Mouse (Mus musculus): Measurements from ENCODE around the gene Gpc3.
"Not testable (repeated sequence)": the region's sequence is repeated elsewhere in the genome, so short reads cannot be mapped to it uniquely, and the experiment has no call there.

Gene Gpc3

DNA sequence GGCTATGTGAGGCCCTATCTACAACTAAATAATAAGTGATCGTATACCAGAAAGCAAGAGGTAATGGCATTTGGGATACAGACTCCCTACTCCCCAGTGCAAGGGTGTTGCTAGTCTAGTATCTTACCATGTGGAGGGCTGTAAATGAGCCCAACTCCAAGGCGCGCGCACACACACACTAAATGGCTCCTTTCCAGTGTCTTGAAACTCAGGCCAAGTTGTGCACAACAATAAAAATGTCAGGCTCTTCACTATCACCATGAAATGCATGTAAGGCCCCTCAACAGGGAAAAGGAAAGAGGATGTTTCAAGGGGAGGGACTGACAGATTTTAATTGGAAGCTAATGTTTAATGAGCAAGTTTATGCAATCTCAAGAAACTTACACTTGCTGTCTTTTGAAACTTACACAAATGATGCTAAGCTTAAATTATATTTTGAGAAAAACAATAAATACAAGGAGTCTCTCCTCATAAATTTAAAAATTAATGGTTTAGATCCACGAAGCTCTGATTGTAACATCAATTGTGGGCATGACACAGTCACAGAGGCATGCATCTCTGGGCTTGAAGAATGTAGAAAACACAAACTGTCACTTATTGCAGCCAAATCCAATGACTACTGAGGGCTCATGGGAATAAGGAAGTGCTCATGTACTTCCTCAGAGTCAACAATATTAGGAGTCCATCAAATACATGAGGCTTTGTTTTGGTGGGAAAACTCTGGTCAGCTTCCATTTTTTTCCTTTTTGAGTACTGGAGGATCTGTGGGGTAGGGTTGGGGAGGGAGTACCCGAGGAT lies 332.4 kb downstream of the Gpc3 start:
- DNase-seq (ENCODE audit: low spot score in 2 of 2): no peak

DNA sequence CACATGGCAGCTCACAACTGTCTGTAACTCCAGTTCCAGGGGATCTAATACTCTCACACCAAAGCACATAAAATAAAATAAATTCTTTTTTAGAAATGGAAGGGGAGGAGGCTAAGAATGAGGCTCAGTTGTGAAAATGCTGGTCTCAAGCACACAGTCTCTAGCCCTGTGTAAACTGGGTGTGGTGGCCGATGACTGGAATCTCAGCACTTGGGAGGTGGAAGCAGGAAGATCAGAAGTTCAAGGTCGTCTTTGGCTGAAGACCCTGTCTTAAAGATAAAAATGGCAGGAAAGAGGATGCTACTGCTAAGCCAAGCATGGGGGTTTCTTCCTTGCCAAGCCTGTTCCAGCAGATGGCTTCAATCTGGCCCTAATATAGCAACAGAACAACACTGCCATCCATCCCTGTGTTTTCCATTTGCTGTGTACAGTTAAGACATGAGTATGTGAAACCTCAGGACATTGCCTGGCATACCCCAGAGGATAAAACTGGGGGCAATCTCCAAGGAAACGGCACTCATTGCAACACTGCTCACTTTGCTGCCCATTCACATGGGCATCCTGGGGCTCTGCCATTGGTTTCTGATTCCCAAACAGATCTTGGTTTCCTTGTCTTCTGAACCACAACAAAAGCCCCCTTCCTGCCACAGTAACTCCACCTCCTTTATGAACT lies 334.9 kb downstream of the Gpc3 start:
- DNase-seq (ENCODE audit: low spot score in 2 of 2): no peak

DNA sequence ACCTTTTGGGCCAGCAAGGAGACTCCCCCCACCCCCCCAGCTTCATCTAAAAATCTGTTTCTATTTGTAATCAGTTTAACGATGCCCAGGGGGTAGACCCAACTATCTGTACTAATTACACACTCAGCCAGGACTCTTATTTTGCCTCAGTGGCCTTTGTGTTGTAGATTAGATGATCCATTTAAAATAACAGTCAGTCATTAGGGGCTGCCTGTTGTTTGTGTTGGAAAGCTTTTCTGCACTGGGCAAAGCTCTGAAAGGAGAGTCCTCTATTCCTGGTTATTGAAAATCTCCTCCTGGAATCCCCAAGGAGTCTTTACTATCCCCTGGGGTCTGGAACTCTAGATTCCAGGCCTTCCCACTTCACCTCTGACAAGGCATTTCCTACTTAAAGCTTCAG lies 336.2 kb downstream of the Gpc3 start:
- no peak for DNase-seq (ENCODE audit: low spot score in 2 of 2)

DNA sequence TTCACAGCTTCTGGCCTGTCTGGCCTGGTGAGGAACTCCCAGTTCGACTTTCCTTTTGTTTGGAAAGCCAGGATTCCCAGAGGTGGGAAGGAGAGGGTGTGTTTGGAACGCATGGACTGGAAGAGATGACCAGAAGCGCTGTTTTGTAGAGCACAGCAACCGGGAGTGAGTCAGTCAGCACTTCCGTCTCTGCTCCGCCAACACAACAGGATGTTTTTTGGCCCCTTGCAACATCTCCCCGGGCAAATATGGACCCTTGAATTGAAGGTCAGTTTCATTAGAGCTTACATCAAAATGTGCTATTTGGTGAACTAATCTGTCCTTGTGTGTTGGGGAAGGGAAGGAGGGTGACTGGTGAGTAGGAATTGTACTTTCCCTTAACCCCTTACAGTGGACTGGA lies 340.7 kb downstream of the Gpc3 start:
- DNase-seq (ENCODE audit: low spot score in 2 of 2): no peak

DNA sequence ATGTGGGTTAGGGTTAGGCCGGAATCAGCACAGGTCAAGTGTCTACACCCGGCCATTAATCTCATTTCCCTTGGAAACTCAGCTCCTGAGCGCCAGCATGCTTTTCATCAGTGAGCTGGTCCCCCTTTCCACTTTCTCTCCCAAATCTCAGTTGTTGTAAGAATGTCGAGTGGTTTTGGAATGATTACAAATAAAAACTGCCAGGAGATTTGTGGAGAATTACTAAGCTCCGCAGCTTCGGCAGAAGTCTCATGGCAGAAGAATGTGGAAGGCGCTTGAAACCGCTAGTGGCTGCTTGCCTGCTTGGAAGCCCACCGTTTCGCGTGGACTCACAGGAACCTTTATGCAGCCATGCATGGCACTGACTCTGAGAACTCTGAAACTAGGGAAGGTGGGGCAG lies 351.8 kb downstream of the Gpc3 start:
- DNase-seq (ENCODE audit: low spot score in 2 of 2): no peak

DNA sequence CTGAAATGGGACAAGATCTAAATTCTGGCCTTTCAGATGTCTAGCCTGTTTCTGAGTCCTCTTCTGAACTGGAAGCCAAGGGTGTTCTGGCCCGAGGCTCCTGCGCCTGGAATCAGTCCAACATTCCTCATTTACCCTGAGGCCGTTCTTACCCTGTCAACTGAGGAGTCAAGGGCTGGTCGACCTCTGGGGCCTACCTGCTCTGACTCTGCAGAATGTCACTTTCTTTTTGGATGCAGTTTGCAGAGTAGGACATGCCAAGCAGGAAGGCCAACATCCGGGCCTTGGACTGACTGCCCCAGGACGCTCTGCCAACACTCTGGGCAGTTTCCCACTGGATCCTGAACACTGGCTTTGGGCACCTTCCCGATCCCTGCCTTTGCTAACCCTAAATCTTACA lies 352.2 kb downstream of the Gpc3 start:
- DNase-seq (ENCODE audit: low spot score in 2 of 2): no peak

DNA sequence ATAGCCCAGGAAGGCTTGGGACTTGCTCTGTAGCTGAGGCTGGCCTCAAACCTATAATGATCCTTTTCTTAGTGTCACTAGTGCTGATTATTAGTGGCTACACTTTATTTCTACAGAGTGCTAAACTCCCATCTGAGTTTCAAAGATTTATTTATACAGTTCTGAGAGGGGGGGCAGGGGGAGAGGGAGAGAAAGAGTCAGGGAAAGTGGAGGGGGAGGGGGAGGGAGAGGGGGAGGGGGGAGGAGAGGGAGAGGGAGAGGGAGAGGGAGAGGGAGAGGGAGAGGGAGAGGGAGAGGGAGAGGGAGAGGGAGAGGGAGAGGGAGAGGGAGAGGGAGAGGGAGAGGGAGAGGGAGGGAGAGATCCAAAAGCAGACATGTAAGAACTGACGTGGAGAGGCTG lies 354.0 kb downstream of the Gpc3 start:
- DNase-seq (ENCODE audit: low spot score in 2 of 2): not testable (repeated sequence)

DNA sequence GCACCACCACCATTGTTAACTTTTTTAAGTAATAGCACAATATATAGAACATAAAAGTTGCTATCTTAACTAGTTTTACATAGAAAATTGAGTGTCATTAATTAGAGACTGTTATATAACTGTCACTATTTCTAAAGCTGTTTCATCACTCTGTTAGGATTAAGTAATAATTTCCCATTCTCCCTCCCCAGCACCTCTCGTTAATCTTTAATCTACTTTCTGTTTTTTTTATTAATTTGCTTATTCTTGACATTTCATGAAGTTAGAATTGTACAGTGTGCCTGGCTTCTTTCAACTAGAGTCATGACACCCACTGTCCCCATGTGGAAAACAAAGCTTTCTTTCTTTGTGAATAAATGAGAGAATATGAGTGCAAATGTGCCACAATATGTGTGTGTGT lies 359.2 kb downstream of the Gpc3 start:
- DNase-seq (ENCODE audit: low spot score in 2 of 2): no peak

DNA sequence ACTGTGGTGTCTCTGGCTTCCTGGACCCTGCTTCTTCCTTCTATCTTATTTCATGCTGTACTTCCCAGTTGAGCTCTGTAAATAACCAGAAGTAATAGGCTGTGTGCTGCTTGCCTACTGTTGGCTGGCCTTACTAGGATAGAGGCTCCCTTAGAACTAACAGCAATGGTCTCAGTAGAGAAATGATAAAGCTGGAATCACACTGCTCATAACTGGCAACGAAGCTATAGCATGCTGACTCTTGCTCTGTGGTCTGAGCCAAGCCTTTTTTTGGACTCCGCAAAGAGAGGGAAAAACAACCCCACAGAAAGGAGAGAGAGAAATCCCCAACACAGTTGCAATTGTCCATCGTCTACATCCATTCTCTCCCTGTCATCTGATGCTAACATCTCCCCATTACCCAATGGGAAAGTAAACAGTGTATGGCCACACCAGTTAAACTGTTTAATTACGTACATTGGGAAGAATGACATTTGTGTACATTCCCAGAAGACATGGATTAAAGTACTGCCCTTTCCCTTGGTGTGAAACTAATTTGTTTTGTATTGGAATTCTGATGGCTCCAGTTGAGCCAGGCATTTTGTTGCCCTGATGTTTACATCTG lies 368.0 kb downstream of the Gpc3 start:
- DNase-seq (ENCODE audit: low spot score in 2 of 2): no peak

DNA sequence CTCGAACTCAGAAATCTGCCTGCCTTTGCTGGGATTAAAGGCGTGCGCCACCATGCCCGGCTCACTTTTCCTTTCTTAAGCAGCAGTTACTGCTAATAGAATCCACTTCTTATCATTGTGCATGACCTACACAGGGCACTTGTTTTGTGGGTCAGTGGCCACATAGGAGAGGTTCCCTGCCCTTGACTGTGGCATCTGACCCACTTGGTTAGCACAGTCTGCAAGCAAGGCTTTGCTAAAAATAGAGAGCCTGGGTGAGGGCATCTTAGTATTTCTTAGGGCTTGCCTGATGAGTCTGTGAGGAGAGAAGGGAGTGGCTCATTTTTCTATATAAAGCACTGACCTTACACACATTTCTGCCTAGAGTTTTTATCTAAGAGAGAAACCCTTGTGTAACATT lies 376.3 kb downstream of the Gpc3 start:
- no peak for DNase-seq (ENCODE audit: low spot score in 2 of 2)

DNA sequence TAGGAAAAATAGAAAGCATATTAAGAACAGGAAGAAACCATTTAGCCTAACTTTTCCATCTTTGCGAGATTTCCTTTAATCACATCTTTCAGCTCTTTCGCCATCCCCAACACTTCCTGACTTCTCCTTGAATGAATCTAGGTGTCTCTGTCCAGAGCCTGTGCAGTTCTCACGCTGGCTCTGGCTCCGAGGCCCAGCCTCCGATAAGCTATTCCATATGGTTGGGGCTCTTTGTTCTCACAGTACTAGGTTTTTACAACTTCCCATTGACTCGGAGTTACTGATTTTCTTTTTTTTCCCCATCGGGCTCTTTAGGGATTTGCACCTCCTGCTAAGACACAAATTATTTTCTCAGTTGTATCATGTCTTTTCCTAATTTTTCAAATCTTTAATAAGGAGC lies 381.8 kb downstream of the Gpc3 start:
- DNase-seq (ENCODE audit: low spot score in 2 of 2): no peak

DNA sequence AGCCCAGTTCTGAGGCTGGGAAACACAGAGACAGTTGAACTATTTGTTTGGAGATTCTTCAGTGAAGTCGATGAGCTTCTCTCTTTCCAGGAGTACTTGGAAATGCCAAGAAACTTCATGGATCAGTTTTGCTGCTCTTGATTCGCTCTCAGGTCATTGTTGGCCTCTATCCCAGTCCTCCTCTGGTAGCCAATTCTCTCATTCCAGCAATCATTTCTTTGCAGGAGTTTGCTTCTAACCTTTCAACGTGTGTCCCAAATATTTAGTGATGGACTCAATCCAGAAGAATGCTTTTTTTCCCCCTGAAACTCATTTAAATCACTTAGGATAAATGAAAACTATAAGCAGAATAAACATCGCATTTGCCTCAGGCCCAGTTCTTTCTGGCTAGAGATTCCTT lies 383.0 kb downstream of the Gpc3 start:
- no peak for DNase-seq (ENCODE audit: low spot score in 2 of 2)

Measured in frontal cortex, postnatal 36 days (tissue).